Mouse (Mus musculus): Measurements from ENCODE around the gene 4933414I15Rik.

The 4933414I15Rik gene

GRCm38 (mm10) chr11:50943506-50943905 lies at the start of gene 4933414I15Rik:
Gene 4933414I15Rik (minus strand): TSS chr11:50943765.
- no peak for DNase-seq (ENCODE audit: low spot score in 2 of 2)

DNA sequence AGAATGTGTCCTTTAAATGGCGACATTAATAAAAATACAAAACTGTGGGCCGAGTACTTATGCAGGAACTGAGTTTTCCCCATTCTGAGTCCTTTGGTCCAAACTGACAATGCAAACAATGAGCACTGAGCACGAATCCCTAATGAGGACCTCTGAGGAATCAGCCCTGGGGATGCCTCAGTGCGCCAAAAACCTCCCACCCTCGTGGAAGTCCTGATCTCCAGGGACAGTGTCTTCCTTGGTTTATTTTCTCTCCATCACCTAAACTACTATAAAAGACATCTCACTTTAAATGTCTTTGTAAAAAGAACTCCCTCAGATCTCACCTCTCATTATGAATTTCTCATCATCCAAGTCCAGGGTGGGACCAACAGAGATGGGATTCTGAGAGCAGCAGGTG lies 38.1 kb upstream of the 4933414I15Rik start, which contains the start of gene Olfr1377:
Gene Olfr1377, plus strand, starts transcription at position 301 of the 400 bp plus-strand sequence.
- no peak for DNase-seq (ENCODE audit: low spot score in 2 of 2)

DNA sequence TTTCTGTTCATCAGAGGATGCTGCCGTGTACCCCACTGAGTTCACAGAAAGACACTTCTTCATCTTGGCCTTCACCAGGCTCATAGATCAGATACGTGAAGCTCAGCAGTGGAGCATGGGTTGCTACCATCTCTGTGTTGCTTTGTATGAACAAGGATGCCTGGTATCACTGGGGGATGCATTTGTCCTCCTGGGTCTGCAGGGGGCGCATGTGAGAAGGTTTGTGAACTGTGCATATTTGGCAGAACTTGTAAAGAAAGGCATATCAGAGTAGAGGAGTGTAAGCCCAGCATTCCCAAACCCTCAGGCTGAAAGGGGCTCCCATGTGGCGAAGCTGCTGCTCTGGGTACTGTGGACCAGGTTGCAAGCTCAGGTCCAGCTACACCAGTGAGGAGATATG lies 33.7 kb upstream of the 4933414I15Rik start:
- DNase-seq (ENCODE audit: low spot score in 2 of 2), result no peak

DNA sequence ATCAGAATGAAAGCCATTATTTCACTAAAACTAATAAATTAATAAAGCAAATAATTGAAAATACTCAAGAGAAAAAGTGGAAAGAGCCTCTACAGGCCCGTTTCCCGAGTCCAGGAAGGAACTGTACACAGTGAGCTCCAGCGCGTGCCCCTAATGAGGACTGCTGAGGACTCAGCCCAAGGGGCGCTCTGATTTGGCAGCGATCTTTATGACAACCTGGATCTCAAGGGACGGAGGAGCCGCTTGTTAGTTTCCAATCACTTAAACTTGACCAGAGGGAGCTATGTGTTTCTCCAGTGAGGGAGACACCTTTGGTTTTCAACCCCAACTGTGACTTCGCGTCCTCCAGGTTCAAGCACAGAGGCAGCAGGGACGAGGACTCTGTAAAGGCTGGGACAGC lies 22.7 kb upstream of the 4933414I15Rik start, which contains the start of gene Olfr1378:
Gene Olfr1378, plus strand, starts transcription at position 301 of the 400 bp plus-strand sequence.
- DNase-seq (ENCODE audit: low spot score in 2 of 2), result no peak

- DNase-seq (ENCODE audit: low spot score in 2 of 2), result no peak
Measured at GRCm38 (mm10) chr11:50964886-50965285, 21.3 kb upstream of the 4933414I15Rik start.

DNA sequence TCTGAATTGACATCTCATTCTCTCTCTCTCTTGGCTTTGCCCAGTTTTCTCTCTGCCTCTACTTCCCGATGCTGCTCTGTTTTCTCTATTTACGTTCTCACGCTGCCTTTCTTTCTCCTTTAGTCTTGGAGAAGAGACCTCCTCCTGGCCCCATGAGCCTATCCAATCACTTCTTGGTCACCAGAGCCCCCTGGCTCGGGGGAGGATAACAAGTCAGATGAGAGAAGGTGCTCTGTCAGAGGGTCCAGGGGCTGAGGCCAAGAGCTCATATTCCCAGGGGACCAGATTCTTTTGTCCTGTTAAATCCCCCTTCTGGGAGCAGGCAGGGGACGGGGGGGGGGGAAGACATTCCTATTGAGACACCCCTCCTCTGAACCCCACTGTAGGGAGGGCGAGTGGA lies 10.1 kb upstream of the 4933414I15Rik start, which contains the start of gene Prop1:
Gene Prop1, minus strand, starts transcription at position 101 of the 400 bp plus-strand sequence.
- DNase-seq (ENCODE audit: low spot score in 2 of 2), result no peak

DNA sequence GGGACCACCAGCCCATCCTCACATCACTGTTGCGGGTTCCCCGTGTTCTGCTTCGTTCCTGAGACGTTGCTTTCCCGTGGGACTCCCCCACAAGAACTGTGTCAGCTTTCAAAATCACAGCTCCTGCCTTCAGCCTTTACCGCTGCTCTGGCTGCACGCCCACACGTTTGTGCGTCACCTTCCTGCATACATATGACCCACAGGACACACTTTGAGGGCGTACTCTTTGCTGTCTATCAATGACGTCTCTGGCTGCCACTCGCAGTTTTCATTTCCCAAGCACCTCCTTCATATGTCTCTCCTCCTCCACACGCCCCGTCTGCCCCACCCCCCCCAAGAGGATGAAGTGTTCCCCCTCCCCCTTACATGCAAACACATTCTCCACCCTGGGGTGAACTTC lies 8.7 kb upstream of the 4933414I15Rik start:
- no peak for DNase-seq (ENCODE audit: low spot score in 2 of 2)

DNA sequence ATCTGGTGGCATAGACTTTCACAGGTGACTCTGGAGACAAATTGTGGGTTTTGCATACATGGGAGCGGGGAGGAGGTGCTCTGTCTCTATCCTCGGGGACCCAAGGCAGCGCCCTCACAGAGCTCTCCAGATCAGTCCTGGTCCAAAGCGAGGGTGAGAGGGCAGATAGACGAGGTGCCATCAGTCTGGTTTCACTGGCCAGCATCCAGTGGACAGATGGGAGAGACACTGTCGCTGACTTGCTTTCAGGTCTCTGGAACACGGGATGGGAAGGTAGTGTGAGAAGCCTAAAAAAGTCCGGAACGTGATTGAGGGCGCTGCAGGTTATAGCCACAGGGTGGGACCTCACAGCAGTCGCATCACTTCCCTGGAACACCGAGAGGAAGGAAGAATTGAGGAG lies 1.2 kb downstream of the 4933414I15Rik start:
- no peak for DNase-seq (ENCODE audit: low spot score in 2 of 2)

- no peak for DNase-seq (ENCODE audit: low spot score in 2 of 2)
Measured at GRCm38 (mm10) chr11:50939621-50940366, 3.8 kb downstream of the 4933414I15Rik start.

GRCm38 (mm10) chr11:50938435-50938834 lies 5.1 kb downstream of the 4933414I15Rik start:
- DNase-seq (ENCODE audit: low spot score in 2 of 2), result no peak

GRCm38 (mm10) chr11:50932040-50932439 lies 11.5 kb downstream of the 4933414I15Rik start:
- DNase-seq (ENCODE audit: low spot score in 2 of 2), result no peak

GRCm38 (mm10) chr11:50931451-50931866 lies 12.1 kb downstream of the 4933414I15Rik start, which contains the start of gene Zfp354b:
Gene Zfp354b (minus strand): TSS chr11:50931633.
- peak; percentile 70 to 77 for DNase-seq (ENCODE audit: low spot score in 2 of 2)

DNA sequence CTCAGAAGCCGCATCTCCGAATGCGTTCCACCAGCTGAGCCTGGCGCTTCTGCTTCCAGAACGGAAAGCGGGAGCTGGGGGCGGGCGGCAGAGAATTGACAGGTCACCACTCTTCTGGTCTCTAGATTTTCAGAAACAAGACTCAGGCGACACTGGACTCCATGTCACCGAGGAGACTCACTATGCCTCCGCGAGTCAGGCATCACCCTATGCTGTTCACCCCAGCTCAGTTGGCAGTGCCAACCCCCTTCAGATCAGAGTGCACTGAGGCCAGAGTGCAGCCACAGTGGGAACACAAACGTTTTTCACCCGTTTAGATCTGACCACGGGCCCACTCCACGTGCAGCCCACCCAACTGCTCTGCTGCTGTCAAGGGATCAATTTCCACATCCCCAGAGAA lies 12.5 kb downstream of the 4933414I15Rik start:
- DNase-seq (ENCODE audit: low spot score in 2 of 2), result no peak

GRCm38 (mm10) chr11:50930469-50931014 lies 13.0 kb downstream of the 4933414I15Rik start:
- peak in 1 of 2 experiments; percentile 16 for DNase-seq (ENCODE audit: low spot score in 2 of 2)

DNA sequence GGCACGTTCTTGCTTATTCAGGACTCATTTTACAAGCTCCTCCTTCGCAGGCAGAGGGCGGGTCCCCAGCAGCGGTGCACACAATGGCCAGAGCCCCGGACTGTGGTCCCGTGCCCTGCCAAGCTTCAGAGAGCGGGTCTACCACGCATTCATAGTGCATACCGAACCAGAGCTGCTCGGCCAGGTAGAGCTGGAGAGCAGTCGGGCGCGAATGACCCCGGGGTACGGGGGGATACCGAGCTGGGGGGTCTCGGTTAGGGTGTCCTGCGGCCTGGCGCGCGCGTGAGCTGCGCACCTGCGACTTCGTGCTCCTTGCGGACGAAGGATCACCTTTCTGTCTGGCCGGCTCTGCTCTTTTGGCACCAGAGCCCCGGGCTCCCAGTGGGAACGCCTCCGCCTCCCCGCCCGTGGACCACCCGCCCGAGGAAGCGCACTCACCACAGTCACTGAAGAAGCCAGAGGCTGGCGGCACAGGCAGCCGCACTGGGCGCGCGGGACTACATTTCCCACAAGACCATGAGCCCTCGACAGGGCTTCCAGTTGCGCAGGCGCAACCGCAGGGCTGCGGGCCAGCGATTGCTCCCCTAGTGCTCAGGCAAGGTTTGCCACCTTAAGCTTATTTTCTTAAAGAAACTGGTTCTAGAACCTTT lies 27.8 kb downstream of the 4933414I15Rik start, which contains the start of gene Zfp2:
Gene Zfp2, minus strand, starts transcription at position 495 of the 650 bp plus-strand sequence.
- DNase-seq (ENCODE audit: low spot score in 2 of 2), result peak; percentile 85 to 90

GRCm38 (mm10) chr11:50914461-50914860 lies 29.1 kb downstream of the 4933414I15Rik start:
- DNase-seq (ENCODE audit: low spot score in 2 of 2), result peak in 1 of 2 experiments; percentile 17

GRCm38 (mm10) chr11:50913301-50913700 lies 30.3 kb downstream of the 4933414I15Rik start:
- peak in 1 of 2 experiments; percentile 40 for DNase-seq (ENCODE audit: low spot score in 2 of 2)

GRCm38 (mm10) chr11:50908136-50908535 lies 35.4 kb downstream of the 4933414I15Rik start:
- no peak for DNase-seq (ENCODE audit: low spot score in 2 of 2)

DNA sequence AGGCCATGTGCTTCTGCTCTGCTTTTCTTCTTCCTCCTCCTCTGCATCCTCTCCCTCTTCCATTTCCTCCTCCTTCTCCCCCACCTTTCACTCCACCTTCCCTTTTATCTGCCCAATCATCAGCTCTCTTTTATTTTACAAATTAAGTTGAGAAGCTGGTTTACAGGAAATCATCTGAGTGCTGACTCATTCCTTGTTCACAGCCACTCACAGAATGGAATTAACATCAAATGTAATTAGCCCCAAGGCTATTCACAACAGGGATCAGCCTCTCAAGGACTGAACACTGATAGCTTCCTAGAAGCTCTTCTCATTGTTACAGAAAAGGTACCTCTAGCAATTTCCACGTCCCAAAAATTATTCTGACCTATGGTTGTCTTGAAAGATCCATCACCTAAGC lies 46.2 kb downstream of the 4933414I15Rik start:
- DNase-seq (ENCODE audit: low spot score in 2 of 2), result no peak

GRCm38 (mm10) chr11:50892441-50892840 lies 51.1 kb downstream of the 4933414I15Rik start:
- no peak for DNase-seq (ENCODE audit: low spot score in 2 of 2)

Measured in urinary bladder, postnatal 4 days (tissue).